Mouse (Mus musculus): ENCODE data around the gene Gnb5.

- TF ChIP-seq CTCF (IDR thresholded peaks at IDR 0.05; ENCODE audit: control insufficient read depth, insufficient read depth, low read length) (no peak), POLR2A (IDR thresholded peaks at IDR 0.05; ENCODE audit: borderline replicate concordance, control insufficient read depth, low read depth, low read length) (no peak)
Observed at GRCm38 (mm10) chr9:75264008-75264718, 41.9 kb upstream of the Gnb5 start.

Measured in bone marrow, adult 2 months (tissue).